Mouse (Mus musculus) forebrain, embryonic 15.5 days (tissue): ENCODE data around the gene Bicra. TPM values are rescaled to one million over a fixed set of nuclear protein-coding genes. Genes with fewer than 3 reads are reported as not detected.

ENCODE experiments used
- ATAC-seq: fragments of 200-750 bp; cut with Nextera tagmentation; replicated peaks from 2 replicates; pipeline ENCODE4 v1.8.0; 2017; ENCODE audit warnings: mild to moderate bottlenecking, moderate TSS enrichment, moderate library complexity
- H3K27ac ChIP-seq: fragments of 300-500 bp; sonication (generic); replicated peaks from 2 replicates; pipeline ENCODE4 v1.5.1; 2015; ENCODE audit warnings: mild to moderate bottlenecking, inconsistent platforms
- H3K27me3 ChIP-seq: fragments of 300-500 bp; sonication (generic); 2 replicates; pipeline ENCODE4 v1.6.1; 2015; ENCODE audit warnings: inconsistent platforms
- H3K36me3 ChIP-seq: fragments of 300-500 bp; sonication (generic); 2 replicates; pipeline ENCODE4 v1.6.1; 2015; ENCODE audit warnings: mild to moderate bottlenecking, inconsistent platforms
- H3K4me1 ChIP-seq: fragments of 300-500 bp; sonication (generic); 2 replicates; pipeline ENCODE4 v1.6.1; 2015; ENCODE audit warnings: inconsistent platforms
- H3K4me2 ChIP-seq: fragments of 300-500 bp; sonication (generic); replicated peaks from 2 replicates; pipeline ENCODE4 v1.6.1; 2015; ENCODE audit warnings: mild to moderate bottlenecking, inconsistent platforms
- H3K4me3 ChIP-seq: fragments of 300-500 bp; sonication (generic); 2 replicates; pipeline ENCODE4 v1.5.1; 2015; ENCODE audit warnings: mild to moderate bottlenecking, inconsistent platforms
- H3K9ac ChIP-seq: fragments of 300-500 bp; sonication (generic); replicated peaks from 2 replicates; pipeline ENCODE4 v1.6.1; 2015; ENCODE audit warnings: mild to moderate bottlenecking, inconsistent platforms
- H3K9me3 ChIP-seq: fragments of 300-500 bp; sonication (generic); 2 replicates; pipeline ENCODE4 v1.6.1; 2016; ENCODE audit warnings: inconsistent platforms
- WGBS: fragments of 180-500 bp; shearing (Covaris S2); methylation state at CpG from one replicate; pipeline ENCODE4 v1.1.7; 2015; ENCODE audit warnings: mixed read lengths; 5-methylcytosine and 5-hydroxymethylcytosine counted together
- polyA plus RNA-seq: library from polyadenylated mRNA; unstranded; fragments of >200 nt; fragmentation: Nextera tagmentation; extraction: Ambion mirVana; gene quantifications from 2 replicates; pipeline ENCODE4 v1.2.1, GENCODE M21; 2015

Gene Bicra
- polyA plus RNA-seq, 1 experiment from 2014 or later = 10.1 TPM

GRCm38 (mm10) chr7:16046101-16046480 is 1.6 kb downstream of the Bicra start:
- Histone ChIP-seq H3K27me3 (no peaks in the 10 kb centered on the region), H3K9me3 (no peaks in the 10 kb centered on the region), H3K27ac (peak overlapping the region; percentile 98), H3K4me3 (peak overlapping the region; percentile 89), H3K36me3 (no peaks in the 10 kb centered on the region), H3K4me1 (peaks cover 57% of the 10 kb centered on the region), H3K9ac (peak overlapping the region; percentile 97), H3K4me2 (peak overlapping the region; percentile 75)
- ATAC-seq = peak; percentile 6; the same call in 1 of the 2 replicates
- WGBS = 2% methylated on average over 7 of the region's 7 CpGs

DNA sequence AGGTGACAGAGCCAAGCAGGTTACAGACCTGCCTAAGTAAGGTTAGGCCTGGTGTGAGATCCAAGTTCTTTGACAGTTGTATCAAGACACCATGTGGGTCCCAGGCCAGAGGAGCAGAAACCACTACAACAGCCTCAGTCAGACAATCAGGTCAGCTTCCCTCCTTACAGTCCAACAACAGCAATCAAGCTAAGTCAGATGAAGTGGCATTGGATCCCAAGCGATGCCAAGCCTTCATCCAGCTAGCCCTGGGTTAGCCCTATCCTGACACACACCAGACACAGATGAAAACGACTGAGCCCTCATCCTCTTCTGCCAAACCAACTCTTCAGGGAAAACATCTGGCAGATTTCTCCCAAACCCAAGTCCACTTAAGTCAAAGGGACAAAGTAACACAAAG is 2.2 kb downstream of the Bicra start:
- peak overlapping the region; percentile 98 for H3K27ac ChIP-seq
- peak overlapping the region; percentile 97 for H3K9ac ChIP-seq
- H3K4me3 ChIP-seq = peak overlapping the region; percentile 89
- no peaks in the 10 kb centered on the region for H3K36me3 ChIP-seq
- WGBS = 72% methylated on average over 2 of the region's 2 CpGs
- ATAC-seq = no peak
- peak overlapping the region; percentile 75 for H3K4me2 ChIP-seq
- H3K9me3 ChIP-seq = no peaks in the 10 kb centered on the region
- H3K4me1 ChIP-seq = peaks cover 55% of the 10 kb centered on the region
- H3K27me3 ChIP-seq = no peaks in the 10 kb centered on the region

DNA sequence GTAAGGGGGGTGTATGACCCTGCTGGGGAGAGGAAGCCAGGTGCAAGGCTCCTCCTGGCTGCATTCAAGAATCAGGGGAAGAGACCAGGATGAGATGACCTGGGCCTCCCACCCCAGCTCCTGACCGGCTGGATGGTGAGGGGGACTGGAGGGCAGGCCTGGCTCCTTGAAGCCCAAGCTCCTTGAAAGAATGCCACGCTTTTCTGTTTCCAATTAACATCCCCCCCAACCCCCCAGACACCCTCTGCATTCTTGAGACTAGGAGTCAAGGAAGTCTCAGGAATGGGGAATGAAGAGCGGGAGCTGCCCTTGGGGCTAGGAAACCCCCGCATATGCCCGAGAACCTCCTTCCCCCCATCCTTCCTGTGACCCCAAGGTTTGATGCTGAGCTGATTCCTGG is 3.2 kb downstream of the Bicra start:
- Histone ChIP-seq H3K9ac (no peak overlapping the region), H3K4me2 (no peak overlapping the region), H3K4me3 (no peak overlapping the region), H3K27me3 (no peaks in the 10 kb centered on the region), H3K9me3 (no peaks in the 10 kb centered on the region), H3K27ac (peak overlapping the region; percentile 12; the same call in 1 of the 2 replicates), H3K36me3 (no peaks in the 10 kb centered on the region), H3K4me1 (peaks cover 45% of the 10 kb centered on the region)
- 40% methylated on average over 5 of the region's 5 CpGs for WGBS
- no peak for ATAC-seq

DNA sequence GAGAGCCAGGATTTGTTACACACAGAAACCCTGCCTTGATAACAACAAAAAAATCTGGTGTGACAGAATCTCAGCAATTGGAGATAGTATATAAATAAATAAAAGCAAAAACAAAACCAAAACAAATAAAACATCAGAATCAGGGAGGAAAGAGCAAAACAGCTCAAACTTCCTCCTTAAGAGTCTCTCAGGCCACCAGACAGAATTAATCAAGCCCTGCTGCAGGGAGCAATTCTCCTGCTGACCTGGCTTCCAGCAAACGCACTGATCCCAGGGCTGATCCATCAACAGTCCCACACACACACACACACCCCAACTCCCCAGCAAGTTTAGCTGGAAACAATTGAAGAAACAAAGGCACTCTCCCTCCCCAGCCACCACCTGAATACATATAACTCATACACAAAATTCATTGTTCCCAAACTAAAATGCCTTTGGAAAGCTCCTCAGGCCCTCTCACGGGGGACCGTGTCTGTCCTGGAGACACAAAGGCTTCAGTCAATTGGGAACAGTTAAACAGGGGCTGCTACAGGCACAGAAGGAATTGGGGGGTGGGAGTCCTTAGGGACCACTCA is 3.8 kb downstream of the Bicra start:
- Histone ChIP-seq H3K4me3 (no peak overlapping the region), H3K27me3 (no peaks in the 10 kb centered on the region), H3K9me3 (no peaks in the 10 kb centered on the region), H3K36me3 (no peaks in the 10 kb centered on the region), H3K27ac (peak overlapping the region; percentile 12; the same call in 1 of the 2 replicates), H3K4me2 (no peak overlapping the region), H3K4me1 (peaks cover 39% of the 10 kb centered on the region), H3K9ac (no peak overlapping the region)
- WGBS = 10% methylated on average over 3 of the region's 3 CpGs
- no peak for ATAC-seq

DNA sequence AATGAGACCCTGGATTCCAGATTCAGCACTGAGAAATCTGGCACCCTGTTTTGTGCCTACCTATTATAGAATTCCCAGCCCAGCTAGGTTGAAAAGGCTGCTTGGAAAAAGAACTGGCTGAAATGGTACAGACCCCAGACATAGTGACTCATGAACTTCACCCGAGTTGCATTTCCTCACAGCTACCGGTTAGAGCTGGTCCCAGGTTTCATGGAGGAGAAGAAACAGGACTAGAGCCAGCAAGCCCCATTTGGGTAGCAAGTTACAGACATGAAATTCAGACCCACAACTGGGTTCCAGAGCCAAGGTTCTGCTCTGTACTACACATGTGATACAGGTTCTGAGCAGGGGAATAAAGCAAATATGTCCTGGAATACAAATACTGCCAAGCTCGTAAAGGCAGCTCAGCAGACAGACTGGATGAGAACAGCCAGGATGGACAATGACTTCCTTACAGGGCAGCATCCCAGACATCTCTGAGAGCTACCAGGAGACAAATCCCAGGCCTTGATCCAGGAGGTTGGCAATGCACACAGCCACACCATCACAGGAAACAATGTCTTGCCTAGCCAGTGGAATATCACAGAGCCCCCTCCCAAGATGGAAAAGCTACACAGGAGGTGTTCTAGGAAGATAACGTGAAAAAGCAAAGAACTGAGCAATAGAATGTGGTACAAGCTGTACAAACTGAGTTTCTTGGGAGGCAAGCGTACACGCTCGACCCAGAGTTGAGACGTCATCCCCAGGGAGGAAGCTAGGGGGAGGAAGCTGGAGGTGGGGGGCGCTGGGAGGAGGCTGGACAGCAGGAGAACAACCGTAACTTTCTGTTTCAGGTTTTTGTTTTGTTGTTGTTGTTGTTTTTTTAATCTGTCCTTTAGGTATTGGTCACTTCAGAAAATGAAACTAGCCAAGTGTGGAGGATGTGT is 4.6 kb downstream of the Bicra start:
- WGBS = 86% methylated on average over 10 of the region's 10 CpGs
- Histone ChIP-seq H3K4me2 (no peak overlapping the region), H3K9ac (peak overlapping the region; percentile 0; the same call in 1 of the 2 replicates), H3K27ac (no peak overlapping the region), H3K27me3 (no peaks in the 10 kb centered on the region), H3K9me3 (no peaks in the 10 kb centered on the region), H3K4me1 (peaks cover 37% of the 10 kb centered on the region), H3K36me3 (no peaks in the 10 kb centered on the region), H3K4me3 (no peak overlapping the region)
- no peak for ATAC-seq

DNA sequence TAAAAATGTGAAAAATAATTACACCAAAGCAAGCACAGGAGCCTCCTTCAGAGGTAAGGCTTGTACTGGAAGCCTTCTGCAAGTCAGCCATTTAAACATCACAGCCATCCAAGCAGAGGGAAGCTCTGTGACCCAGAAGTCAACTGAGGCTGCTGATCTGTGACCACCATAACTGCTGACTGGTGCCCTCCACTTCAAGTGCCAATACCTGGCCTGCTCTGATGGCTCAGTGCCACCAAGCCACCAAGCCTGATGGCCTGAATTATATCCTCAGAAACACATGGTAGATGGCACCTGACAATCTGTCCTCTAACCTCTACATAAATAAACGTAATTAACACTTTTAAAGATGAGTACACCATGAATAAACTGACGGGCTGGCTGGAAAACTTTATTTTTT is 6.5 kb downstream of the Bicra start:
- 89% methylated on average over 2 of the region's 2 CpGs for WGBS
- H3K27ac ChIP-seq = no peak overlapping the region
- peaks cover 37% of the 10 kb centered on the region for H3K4me1 ChIP-seq
- H3K9ac ChIP-seq = no peak overlapping the region
- ATAC-seq = no peak
- H3K27me3 ChIP-seq = no peaks in the 10 kb centered on the region
- no peak overlapping the region for H3K4me3 ChIP-seq
- no peak overlapping the region for H3K4me2 ChIP-seq
- H3K36me3 ChIP-seq = no peaks in the 10 kb centered on the region
- no peaks in the 10 kb centered on the region for H3K9me3 ChIP-seq

GRCm38 (mm10) chr7:16039363-16039762 is 8.4 kb downstream of the Bicra start:
- WGBS = 96% methylated on average over 5 of the region's 5 CpGs

GRCm38 (mm10) chr7:16036972-16037371 is 10.7 kb downstream of the Bicra start:
- ATAC-seq = no peak
- Histone ChIP-seq H3K4me3 (no peak overlapping the region), H3K27me3 (no peaks in the 10 kb centered on the region), H3K36me3 (no peaks in the 10 kb centered on the region), H3K4me1 (no peaks in the 10 kb centered on the region), H3K27ac (no peak overlapping the region), H3K9ac (no peak overlapping the region), H3K9me3 (no peaks in the 10 kb centered on the region), H3K4me2 (no peak overlapping the region)
- WGBS = 97% methylated on average over 6 of the region's 6 CpGs

More at GRCm38 (mm10) chr7:16039363-16039762, 8.4 kb downstream of the Bicra start:
- Histone ChIP-seq H3K4me2 (no peak overlapping the region), H3K9ac (no peak overlapping the region), H3K4me3 (no peak overlapping the region), H3K4me1 (peaks cover 19% of the 10 kb centered on the region), H3K36me3 (no peaks in the 10 kb centered on the region), H3K27me3 (no peaks in the 10 kb centered on the region), H3K9me3 (no peaks in the 10 kb centered on the region), H3K27ac (no peak overlapping the region)
- ATAC-seq = no peak

GRCm38 (mm10) chr7:16033580-16034461 is 13.9 kb downstream of the Bicra start:
- Histone ChIP-seq H3K4me3 (no peak overlapping the region), H3K27me3 (no peaks in the 10 kb centered on the region), H3K27ac (no peak overlapping the region), H3K36me3 (no peaks in the 10 kb centered on the region; the same call in 1 of the 2 replicates), H3K4me2 (no peak overlapping the region), H3K9me3 (no peaks in the 10 kb centered on the region), H3K9ac (no peak overlapping the region), H3K4me1 (0 out of 2 replicates have a peak, but pooled peaks cover 1% of the 10 kb centered on the region)
- WGBS = 95% methylated on average over 8 of the region's 8 CpGs
- no peak for ATAC-seq

DNA sequence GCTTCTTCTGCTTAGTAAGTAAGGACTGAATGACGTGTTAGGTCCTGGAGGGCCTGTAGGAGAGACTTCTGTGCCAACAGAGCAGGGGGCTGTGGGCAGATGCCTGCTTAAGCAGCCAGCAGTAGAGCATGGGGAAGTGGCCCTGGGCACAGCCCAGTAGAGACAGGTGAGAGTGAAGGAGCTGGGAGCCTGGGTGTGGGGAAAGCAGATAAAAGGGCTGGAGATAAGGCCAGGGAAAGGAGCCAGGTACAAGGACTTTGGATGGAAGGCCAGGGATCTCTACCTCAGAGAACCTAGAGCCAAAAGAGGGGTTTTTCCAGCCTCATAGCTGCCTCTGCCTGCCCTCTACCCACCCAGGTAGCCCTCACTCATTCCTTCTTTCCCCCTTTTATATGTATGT is 14.7 kb downstream of the Bicra start:
- 91% methylated on average over 1 of the region's 1 CpGs for WGBS
- ATAC-seq = no peak

DNA sequence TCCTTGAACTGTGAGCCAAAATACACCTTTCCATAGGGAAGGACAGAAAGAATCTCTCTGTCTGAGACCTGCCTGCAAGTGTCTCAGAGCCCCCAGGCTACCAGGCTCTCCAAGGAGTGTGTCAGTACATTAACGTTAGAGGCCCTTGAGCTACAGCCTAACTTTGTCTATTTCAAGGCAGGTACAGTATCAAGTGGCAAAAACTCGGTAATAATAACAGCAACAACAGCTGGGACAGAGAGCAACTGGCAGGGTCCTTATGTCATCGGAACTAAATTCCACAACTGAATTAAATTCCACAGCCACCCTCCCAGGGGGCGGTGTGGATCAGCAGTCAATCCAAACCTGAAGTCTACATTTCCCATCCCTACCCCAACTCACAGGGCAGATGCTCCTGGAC is 16.6 kb downstream of the Bicra start:
- ATAC-seq = no peak
- 94% methylated on average over 4 of the region's 4 CpGs for WGBS
- Histone ChIP-seq H3K9ac (no peak overlapping the region), H3K4me2 (no peak overlapping the region), H3K4me3 (no peak overlapping the region), H3K9me3 (no peaks in the 10 kb centered on the region), H3K4me1 (0 out of 2 replicates have a peak, but pooled peaks cover 4% of the 10 kb centered on the region), H3K36me3 (no peaks in the 10 kb centered on the region; the same call in 1 of the 2 replicates), H3K27me3 (no peaks in the 10 kb centered on the region), H3K27ac (no peak overlapping the region)

More for the DNA sequence above, 14.7 kb downstream of the Bicra start:
- no peak overlapping the region for H3K4me2 ChIP-seq
- no peaks in the 10 kb centered on the region; the same call in 1 of the 2 replicates for H3K36me3 ChIP-seq
- H3K4me1 ChIP-seq = 0 out of 2 replicates have a peak, but pooled peaks cover 4% of the 10 kb centered on the region
- no peaks in the 10 kb centered on the region for H3K9me3 ChIP-seq
- no peak overlapping the region for H3K9ac ChIP-seq
- no peak overlapping the region for H3K27ac ChIP-seq
- no peak overlapping the region for H3K4me3 ChIP-seq
- no peaks in the 10 kb centered on the region for H3K27me3 ChIP-seq
